Mouse (Mus musculus) erythroid progenitor cell, adult 5-6 weeks (primary cell): ENCODE measurements around the gene Pex5. TPM values are rescaled to one million over a fixed set of nuclear protein-coding genes. Genes with fewer than 3 reads are reported as not detected.
A peak's percentile ranks its signal among the peaks of the same experiment; 100 is the strongest.

Experiments used
- ATAC-seq: replicated peaks from 2 replicates; pipeline ENCODE4 v1.8.0; 2016; ENCODE audit warnings: moderate number of reproducible peaks, mild to moderate bottlenecking, moderate TSS enrichment, inconsistent platforms; ENCODE audit not compliant: poor library complexity, low FRiP score, severe bottlenecking
- total RNA-seq, 2 experiments: library from RNA; stranded (forward) in 1 of 2; stranded (reverse) in 1 of 2; fragments of 150-400 nt in 1 of 2; fragments of 186-747, 209-891 nt in 1 of 2; gene quantifications; 2 replicates each; pipeline versions ENCODE4 v1.2.3 to v1.2.4; 2015 to 2017; ENCODE audit warnings: low replicate concordance in 2 of 2

Gene Pex5
- 0.84 and 5.0 TPM in 2 replicates for total RNA-seq (2015; ENCODE audit: low replicate concordance)
- total RNA-seq (2017; ENCODE audit: low replicate concordance) = 3.7 and 6.3 TPM in 2 replicates

- ATAC-seq = peak; percentile 92
Observed at GRCm38 (mm10) chr6:124414927-124415325, at the start of gene Pex5. TSS of gene Pex5 (minus strand) at chr6:124415067.

DNA sequence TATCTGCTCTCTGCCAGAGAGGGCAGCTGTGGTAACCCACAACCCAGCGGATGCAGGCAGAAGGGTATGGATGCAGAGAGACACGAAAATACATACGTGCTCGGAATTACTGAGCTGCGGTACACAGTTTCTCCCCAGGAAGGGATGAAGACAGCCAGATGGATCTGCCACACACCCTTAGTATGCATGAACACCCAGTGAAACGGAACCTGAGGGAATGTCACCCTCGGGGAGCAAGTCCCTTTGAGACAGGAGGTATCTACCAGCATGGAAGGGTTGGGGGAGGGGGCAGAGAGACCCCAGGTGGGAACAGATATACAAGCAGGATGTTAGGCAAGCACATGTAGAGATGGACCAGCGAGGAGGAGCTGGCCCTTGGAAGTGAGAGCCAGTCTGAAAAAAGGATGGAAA, 49.0 kb upstream of the Pex5 start:
- ATAC-seq = no peak

DNA sequence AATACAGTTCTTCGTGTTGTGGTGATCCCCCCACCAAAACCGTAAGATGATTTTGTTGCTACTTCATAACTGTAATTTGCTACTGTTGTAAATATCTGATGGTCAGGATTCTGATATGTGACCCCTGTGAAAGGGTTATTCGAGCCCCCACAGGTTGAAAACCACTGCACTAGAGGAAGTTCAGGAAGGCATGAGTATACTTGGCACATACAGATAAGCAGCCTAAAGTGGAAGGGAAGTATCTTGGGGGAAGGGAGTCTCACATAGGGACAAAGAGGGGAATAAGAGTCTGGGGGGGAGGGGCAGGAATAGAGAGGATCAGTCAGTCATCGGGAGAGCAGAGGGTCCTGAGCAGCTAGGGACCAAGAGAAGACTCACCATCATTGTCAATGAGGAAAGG, 44.5 kb upstream of the Pex5 start:
- ATAC-seq = no peak

- no peak for ATAC-seq
Observed at GRCm38 (mm10) chr6:124458505-124458904, 43.6 kb upstream of the Pex5 start.

- no peak for ATAC-seq
Observed at GRCm38 (mm10) chr6:124457827-124458226, 43.0 kb upstream of the Pex5 start.

DNA sequence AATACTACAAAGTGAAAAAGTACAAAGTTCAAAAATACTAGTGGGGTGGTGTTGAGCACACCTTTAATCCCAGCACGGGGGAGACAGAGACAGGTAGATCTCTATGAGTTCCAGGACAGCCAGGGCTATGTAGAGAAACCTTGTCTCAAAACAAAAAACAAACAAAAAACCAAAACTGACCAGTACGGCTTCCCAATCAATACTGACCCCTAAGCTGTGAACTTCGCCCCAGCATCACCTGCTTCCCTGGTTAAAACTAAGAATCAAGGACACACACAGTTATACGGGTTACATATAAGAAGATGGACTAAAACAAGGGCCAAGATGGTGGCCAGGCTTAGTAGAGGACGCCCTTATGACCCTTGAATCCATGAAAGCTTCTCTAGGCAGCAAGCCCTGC, 41.4 kb upstream of the Pex5 start:
- ATAC-seq = no peak

- no peak for ATAC-seq
Observed at GRCm38 (mm10) chr6:124453756-124454155, 38.9 kb upstream of the Pex5 start.

DNA sequence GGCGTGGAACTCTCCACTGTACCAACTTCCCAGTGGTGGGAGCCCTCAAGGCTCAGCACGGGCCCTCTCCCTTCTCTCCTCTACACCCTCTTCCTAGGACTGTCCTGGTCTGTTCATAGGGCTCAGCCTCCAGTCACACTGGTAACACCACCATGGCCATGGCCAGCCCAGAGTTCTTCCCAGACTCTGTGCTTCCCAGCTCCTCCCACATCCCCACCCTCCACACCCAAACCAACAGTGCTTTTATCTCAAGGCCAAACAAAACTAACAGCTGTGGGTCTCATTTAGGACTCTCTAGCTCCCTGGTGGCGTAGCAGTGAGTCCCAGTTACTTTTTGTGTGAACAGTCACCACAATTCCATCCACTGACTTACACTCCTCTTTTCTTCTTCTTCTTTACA, 37.1 kb upstream of the Pex5 start:
- ATAC-seq = peak; percentile 68

- no peak for ATAC-seq
Observed at GRCm38 (mm10) chr6:124449668-124450383, 35.0 kb upstream of the Pex5 start.

DNA sequence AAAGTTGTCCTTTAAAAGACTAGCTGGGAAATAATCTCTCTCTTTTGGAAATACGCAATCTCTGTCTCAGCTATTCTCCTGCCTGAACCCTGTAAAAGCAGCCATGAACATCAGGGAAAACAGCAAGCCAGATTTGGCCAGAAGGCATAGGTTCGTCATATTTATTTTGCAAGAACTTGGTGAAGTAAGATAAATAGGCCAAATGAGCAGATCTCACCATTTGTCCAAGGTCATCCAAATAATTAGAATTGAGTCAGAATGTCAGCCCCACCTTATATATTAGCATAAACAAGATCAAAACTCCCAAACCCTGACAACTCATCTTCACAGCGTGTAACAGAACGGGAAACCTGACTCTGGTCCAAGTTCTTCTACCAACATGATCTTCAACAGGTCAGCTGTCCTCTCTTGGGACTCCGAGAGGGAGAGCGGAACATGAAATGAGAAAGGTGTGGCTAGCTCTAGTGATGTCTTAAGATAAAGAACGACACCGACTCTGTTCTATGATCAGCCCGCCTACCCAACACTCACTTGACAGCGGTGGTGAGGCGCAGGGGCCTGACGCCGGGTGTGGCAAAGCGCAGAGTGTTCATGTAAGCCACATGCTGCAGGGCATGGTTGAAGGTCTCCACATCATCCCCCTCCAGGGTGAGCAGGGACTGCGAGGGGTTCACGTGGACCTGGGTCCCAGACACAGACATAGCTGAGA, 34.2 kb upstream of the Pex5 start:
- no peak for ATAC-seq

DNA sequence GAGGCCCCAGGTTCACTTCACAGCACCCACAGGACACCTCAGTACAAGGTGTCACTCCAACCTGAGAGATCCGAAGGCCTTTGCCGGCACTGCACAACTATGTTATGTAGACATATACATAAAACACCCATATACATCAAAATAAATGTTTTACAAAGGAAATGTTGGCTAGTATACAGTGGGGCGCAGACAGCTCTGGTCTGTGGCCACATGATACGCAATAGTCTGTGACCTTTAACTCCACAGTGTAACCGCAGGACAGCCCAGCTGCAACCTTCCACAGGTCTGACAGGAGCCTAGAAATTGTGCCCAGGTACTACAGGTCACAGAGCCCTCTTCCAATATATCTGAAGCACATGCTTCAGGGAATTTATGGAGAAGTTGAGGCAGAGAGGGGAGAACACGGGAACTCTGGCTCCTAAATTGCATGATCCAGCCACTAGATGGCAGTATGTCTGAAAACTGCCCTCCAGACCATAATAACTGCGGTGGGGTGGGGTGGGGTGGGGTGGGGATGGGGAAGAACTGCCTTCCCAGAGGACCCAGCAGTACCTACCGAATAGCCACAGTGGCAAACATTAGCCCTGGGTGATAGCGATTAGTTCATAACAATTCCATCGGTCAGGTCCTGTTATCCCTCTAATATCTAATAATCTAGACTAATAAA, 33.5 kb upstream of the Pex5 start:
- ATAC-seq = no peak

DNA sequence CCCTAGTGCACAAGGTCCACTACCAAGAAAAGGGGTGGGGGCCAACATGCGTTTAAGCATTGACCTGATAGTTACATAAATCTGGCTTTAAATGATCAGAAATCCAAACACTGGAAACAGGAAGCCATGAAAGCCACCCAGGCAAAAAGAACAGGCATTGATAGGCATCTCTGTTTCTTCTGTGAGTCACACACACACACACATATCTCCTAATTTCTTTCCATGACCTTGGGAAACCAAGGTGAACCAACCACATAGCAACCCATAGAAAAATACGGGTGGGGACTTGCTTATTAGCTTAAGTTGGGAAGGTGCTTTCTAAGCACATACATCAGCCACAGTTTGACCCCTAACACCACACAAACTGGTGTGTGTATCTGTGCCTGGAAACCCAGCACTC, 32.5 kb upstream of the Pex5 start:
- no peak for ATAC-seq

DNA sequence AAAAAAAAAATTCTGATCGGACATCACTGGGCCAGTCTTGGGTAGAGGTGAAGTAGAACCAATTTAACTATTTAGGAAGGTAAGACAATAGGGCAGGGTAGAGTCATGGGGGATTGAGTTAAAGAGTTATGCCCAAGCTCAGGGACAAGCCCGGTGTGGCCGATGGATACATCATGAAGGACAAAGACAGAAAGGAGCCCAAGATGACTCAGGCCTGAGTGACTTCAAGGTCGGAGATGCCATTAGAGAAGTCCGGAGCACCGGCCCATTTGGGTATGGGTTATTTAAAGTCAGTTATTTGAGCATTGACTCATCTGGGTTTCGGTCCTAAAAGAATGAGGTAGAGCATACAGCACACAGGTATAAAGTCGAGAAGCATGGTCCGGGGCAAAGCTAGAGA, 31.6 kb upstream of the Pex5 start:
- ATAC-seq = no peak

DNA sequence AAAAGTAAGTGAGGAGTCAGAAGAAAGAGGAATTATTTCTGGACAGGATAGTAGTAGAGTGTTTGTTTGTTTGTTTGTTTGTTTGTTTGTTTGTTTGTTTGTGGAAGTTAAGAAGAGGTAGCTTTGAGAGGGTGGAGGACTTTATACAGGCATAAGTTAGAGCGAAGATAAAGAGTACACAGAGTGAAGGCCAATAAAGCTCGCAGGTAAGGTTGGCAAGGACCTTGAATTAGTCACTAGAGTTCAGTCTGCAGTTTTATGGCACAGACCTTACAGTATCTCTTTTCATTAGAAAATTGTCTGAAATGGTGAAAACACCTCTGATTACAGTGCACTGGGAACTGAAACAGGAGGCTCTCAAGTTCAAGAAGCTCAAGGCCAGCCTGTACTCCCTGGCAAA, 31.2 kb upstream of the Pex5 start:
- no peak for ATAC-seq

GRCm38 (mm10) chr6:124443338-124443737, 28.5 kb upstream of the Pex5 start:
- ATAC-seq = no peak

DNA sequence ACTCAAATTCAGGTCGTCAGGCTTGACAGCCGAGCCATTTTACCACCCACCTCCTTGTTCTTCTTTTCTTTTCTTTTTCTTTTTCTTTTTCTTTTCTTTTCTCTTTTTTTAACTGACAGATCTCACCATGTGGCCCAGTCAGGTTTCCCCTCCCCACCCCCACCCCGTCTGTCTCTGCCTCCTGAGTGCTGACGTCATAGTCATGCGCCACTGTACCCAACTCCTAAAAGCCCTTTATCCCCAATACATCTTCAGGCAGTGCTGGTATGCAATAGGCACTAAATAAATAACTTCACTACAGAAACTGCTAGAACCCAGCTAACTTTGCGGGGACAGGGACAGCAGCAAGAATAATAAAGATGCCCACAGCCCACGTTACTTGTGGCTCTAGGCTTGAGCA, 21.4 kb upstream of the Pex5 start:
- ATAC-seq = no peak

- ATAC-seq = no peak
Observed at GRCm38 (mm10) chr6:124435173-124435572, 20.3 kb upstream of the Pex5 start.

DNA sequence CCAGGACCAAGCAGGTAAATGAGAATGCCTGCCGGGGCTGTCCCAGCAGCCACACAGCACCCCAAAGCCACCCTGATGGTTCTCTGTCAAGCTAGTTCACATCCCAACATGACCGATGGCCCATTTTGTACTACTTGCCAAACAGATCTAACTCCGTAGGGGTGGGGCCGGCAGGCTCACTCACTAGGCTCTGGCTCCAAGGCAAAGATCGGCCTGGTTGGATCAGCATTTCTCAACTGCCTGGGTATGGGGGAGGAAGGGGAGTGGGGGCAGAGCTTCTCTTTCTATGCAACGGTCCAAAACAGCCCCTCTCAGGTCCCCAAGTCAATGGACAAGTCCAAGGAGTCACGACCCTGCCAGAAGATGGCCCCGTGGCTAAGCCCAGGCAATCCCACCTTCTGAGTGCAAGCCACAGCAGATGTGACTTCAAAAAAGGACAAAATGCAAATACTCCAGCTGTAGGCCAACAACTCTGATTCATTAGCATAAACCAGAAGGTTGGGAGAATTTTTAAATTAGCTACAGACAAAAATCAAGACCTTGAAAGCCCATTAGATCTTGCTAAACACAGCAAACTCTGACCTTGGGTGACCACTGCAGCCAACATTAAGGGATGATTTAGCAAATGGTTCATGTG, 18.9 kb upstream of the Pex5 start:
- no peak for ATAC-seq

DNA sequence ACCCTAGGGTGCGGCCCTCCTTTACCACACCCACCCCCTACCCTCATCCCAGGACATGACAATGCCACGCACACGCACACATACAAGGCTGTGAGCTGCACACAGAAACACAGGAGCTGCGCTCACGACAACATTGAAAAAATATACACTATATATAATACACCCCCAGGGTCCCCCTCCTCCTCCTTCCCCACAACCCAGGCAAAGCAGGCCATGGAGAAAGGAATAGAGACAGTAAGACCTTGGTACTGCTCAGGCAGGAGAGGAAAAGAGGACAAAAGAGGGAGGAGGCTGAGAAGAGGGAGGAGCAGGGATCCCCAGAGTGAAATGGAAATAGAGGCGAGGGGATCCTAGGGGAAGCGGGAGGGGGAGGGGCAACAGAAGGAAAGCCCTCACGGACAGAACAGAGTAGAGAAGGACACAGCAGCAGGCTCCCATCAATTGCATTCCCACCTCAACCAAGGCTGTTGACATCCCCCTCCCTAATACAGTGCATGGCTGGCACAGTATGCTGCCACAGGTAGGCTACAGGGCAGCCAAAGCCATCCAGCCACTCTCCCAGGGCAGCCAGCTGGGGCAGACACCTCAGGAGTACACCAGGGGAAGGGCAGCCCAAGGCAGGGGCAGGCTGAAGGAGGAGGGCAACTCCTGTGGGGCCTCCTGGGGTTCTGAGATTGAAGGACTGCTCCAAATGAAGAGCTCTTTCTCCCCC, 16.1 kb upstream of the Pex5 start:
- no peak for ATAC-seq

GRCm38 (mm10) chr6:124430379-124430778, 15.5 kb upstream of the Pex5 start:
- no peak for ATAC-seq
